Mouse (Mus musculus): ENCODE measurements around the gene Teddm2. TPM values are rescaled to one million over a fixed set of nuclear protein-coding genes. Genes with fewer than 3 reads are reported as not detected.

Gene Teddm2
- 1 to 10 TPM in 1 of 2 experiments, under 1 TPM in 1; 0.70 to 1.4 TPM for total RNA-seq (2021)
- long read RNA-seq, experiment 1, partial matches to known transcripts: 0 of 3 reads
- long read RNA-seq, experiment 1, other reads (novel, unspliced or antisense): 0 of 3 reads
- long read RNA-seq, experiment 2, partial matches to known transcripts: 0 of 3 reads
- long read RNA-seq, experiment 2, other reads (novel, unspliced or antisense): 1 of 3 reads

DNA sequence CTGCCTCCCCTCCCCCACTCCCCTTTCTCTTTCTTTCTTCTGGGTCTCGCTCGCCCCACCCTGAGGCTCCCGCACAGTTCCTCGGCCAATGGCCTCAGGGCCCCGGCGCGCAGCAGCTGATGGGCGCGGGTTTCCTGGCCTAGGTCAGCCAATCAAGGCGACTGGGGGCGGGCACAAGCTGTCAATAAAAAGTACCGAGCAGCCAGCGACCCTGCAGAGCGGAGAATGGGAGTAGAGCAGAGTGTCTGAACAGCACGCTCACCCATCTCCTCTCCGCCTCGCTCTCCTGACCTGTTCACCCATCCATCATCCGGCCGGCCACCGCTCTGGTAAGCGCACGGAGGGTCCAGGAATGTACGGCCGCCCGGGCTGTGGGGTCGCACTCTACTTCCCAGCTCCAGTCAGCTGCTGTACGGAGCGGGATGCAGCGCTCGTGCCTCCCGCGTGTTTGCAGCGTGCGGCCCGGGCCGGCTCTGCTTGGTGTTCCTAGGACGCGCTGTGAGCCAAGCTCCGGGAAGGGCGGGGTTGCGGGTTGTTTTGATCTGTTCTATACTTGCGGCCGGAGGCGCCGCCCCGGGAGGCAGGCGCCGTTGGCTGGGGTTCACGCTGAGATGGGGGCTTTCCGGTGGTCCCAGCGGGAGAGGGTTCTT, at the start of gene Teddm2, which contains the start of gene Glul:
Teddm2 (minus strand) TSS at position 498 of the 650 bp plus-strand sequence.
Glul (plus strand) TSS at position 214 of the 650 bp plus-strand sequence.
- intact Hi-C loops (cut with DNase I; ENCODE audit: low total_unique reads): loop anchor here (5.0 kb wide), 1 partner anchor 132 kb away; no protein-coding TSS in a partner anchor
- DNase-seq: peak; percentile 96

DNA sequence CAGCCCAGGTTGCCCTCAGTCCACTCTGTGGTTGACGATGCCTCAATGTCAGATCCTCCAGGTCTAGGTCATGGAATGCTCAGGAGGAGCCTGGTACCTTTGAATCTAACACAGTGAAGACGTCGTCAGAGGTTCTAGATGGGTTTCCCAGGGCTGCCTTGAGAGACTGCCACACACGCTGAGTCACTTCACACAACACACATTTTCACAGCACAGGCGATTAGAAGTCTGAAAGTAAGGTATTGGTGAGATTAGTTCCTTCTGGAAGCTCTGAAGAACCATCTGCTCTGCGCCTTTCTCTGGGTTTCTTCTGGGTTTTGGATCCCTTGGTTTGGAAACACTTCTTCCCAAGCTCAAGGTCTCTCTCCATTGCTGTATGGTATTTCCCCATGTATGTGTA, 47.8 kb upstream of the Teddm2 start:
- intact Hi-C loops (cut with DNase I; ENCODE audit: low total_unique reads): no loop called here
- DNase-seq: no peak

DNA sequence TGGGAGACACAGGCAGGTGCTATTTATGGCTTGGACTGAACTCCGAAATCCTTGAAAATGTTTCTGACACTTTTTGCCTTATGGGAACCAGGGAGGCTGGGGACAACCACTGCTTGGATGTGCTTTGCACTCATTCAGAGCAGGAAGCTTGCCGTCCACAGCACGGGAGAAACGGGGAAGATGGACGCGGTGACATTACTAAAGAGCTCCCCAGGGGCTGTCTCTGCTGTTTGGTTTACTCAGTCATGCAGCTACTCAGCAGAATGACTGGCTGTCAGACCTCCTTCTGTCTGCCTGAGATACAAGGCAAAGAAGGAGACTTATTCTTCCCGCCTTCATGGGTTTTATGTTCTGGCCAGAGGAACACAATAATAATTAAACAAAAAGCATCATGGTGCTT, 46.9 kb upstream of the Teddm2 start:
- no peak for DNase-seq
- intact Hi-C loops (cut with DNase I; ENCODE audit: low total_unique reads): no loop called here

GRCm38 (mm10) chr1:153945181-153945580, 45.2 kb upstream of the Teddm2 start:
- no peak for DNase-seq
- intact Hi-C loops (cut with DNase I; ENCODE audit: low total_unique reads): no loop called here

GRCm38 (mm10) chr1:153940986-153941385, 41.0 kb upstream of the Teddm2 start:
- DNase-seq: no peak
- intact Hi-C loops (cut with DNase I; ENCODE audit: low total_unique reads): no loop called here

DNA sequence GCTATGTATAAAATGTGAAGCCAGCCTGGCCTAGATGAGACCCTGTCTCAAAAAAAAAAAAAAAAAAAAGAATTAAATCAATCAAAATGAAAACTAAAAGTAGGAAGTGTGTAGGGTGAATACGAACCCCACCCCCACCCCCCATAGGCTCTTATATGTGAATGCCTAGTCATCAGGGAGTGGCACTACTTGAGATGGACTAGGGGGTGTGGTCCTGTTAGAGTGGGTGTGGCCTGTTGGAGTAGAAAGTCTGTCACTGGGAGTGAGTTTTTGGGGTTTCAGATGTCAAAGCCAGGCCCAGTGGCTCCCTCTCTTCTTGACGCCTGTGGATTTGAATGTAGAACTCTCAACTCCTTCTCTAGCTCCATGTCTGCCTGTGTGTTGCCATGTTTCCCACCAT, 37.0 kb upstream of the Teddm2 start:
- no peak for DNase-seq
- intact Hi-C loops (cut with DNase I; ENCODE audit: low total_unique reads): no loop called here

DNA sequence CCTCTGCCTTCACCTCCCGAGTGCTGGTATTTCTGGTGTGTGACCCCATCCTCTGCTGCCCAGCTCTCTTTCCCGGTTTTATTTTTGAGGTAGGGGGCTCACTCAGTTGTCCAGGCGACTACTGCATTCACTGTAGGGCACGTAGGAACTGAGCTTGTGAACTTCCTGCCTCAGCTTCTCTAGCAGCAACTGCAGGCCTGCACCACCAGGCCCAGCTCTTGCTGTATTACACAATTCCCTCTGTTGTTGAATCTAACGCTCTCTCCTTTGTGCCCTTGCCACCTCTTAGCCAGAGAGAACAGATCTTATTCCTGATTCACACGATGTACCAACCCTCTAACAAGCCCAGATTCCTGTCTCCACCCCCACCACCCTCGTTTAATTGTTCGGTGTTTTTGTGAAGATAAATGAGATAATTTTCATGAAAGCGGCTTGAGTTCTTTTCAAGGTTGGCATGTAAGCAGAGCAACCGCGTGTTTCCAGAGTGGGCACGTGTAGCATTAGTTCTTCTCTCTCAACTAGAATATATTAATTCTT, 35.9 kb upstream of the Teddm2 start:
- no peak for DNase-seq
- intact Hi-C loops (cut with DNase I; ENCODE audit: low total_unique reads): no loop called here

DNA sequence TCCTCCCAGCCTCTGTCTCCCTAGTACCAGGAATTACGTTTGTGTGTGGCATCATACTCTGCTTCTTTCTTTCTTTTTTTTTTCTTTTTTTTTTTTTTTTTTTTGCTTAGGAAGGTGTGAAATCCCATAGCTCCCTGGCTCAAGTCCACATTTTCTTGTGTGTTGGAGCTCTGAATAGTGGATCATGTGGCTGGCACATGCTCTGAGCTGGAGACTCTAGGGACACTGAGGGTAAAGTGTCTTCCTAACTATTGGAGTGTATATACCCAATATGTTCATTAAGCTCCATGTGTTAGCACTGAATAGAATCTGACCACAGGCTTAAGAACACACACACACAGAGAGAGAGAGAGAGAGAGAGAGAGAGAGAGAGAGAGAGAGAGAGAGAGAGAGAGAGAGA, 33.7 kb upstream of the Teddm2 start:
- no peak for DNase-seq
- intact Hi-C loops (cut with DNase I; ENCODE audit: low total_unique reads): no loop called here

GRCm38 (mm10) chr1:153930431-153930830, 30.4 kb upstream of the Teddm2 start:
- intact Hi-C loops (cut with DNase I; ENCODE audit: low total_unique reads): no loop called here
- no peak for DNase-seq

DNA sequence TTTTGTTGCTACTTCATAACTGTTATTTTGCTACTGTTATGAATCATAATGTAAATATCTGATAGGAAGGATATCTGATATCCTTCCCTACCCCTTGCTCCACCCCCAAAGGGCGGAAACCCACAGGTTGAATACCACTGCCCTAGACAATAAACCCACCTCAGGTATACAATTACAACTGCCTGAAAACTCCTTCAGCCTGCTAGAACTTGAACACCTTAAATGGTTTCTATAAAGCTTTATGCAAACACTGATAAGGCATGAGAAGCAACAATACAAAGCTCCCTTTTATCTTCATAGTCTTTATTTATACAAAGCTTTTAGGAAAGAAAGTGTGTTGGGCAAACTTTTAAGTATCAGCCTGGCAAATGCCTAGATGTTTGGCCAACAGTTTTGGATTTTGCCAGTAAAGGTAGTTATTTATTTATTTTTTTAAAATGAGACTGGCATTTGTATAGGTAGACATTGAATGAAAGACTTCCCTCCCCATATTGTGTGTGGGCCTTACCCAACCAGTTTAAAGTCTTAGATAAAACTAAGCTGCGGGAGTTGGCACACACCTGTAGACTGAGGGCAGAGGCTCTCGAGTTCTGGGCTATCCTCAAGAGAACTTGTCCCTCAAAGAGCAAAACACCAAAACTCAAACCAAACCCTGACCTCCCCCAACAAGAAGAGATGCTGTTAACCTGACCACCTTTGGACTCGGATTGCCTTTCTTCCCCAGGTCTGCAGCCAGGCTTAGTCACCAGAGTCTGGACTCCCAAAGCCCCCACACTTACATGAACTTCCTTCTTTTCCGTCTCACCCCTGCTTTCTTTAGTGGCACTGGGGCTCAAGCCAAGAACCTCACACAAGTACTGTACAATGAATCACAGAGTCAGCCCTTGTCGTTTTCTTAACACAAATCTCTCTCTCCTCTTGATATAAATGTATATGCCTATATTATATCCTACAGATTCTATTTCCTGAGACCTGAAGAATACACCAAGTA, 24.7 kb upstream of the Teddm2 start:
- intact Hi-C loops (cut with DNase I; ENCODE audit: low total_unique reads): no loop called here
- DNase-seq: no peak

DNA sequence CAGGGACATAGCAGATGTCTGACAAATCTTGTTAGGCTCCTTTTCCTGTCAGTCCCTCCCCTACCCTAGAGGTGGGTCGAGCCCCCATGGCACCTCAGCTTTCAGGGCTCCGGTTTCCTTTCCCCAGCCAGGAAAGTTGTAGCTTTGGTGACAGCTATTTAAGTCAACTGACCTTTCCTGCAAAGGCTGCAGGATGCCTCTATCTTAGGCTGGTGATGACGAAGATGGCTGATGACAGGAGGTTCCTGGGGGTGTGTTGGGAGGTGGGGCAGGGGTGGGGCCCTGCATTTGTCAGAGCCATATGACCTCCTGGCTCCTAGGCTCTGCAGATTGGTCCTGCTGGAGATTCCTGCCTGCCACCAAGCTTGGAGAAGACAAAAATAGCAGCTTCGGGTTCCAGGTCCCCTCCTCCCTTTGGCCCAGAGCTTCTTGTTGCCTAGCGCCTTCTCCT, 22.6 kb upstream of the Teddm2 start:
- intact Hi-C loops (cut with DNase I; ENCODE audit: low total_unique reads): no loop called here
- peak; percentile 61 for DNase-seq

GRCm38 (mm10) chr1:153921642-153922041, 21.6 kb upstream of the Teddm2 start:
- no peak for DNase-seq
- intact Hi-C loops (cut with DNase I; ENCODE audit: low total_unique reads): no loop called here

- DNase-seq: no peak
- intact Hi-C loops (cut with DNase I; ENCODE audit: low total_unique reads): no loop called here
Observed at GRCm38 (mm10) chr1:153918521-153919206, 18.6 kb upstream of the Teddm2 start.

DNA sequence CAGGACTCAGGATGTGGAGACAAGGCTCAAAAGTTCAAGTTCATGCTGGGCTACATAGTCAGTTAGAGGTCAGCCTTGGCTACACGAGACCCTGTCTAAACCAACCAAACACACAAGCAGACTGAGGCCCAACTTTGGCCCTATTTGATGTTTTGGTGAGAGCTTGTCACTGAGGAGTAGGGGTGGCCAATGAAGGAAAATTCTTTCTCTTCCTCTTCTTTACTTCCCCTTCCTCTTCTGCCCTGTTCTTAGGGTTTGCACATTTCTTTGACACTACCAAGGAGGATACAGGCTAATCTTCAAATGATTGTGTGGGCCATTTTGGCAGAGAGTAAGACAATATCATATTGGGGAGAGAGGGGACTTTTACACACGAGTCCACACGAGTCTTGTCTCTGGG, 13.8 kb upstream of the Teddm2 start:
- no peak for DNase-seq
- intact Hi-C loops (cut with DNase I; ENCODE audit: low total_unique reads): no loop called here

- intact Hi-C loops (cut with DNase I; ENCODE audit: low total_unique reads): no loop called here
- no peak for DNase-seq
Observed at GRCm38 (mm10) chr1:153911276-153911795, 11.3 kb upstream of the Teddm2 start.

DNA sequence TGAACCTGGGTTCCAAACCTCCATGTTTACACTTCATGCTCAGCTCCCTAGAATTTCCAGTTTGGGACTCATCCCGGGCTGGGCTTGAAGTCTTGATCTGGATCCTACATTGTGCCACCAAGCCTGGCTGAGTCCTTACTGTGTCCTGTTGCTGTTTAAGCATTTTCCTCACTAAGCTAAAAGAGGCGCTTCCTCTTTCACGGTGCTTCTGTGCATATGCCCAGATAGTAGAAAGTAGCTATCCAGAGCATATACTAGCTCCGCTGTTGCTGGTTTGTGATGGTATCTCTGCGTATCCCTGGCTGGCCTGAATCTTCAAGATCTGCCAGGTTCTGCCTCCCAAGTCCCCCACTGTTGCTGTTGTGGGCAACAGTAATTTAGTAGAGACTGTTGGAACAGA, 10.4 kb upstream of the Teddm2 start:
- no peak for DNase-seq
- intact Hi-C loops (cut with DNase I; ENCODE audit: low total_unique reads): no loop called here

DNA sequence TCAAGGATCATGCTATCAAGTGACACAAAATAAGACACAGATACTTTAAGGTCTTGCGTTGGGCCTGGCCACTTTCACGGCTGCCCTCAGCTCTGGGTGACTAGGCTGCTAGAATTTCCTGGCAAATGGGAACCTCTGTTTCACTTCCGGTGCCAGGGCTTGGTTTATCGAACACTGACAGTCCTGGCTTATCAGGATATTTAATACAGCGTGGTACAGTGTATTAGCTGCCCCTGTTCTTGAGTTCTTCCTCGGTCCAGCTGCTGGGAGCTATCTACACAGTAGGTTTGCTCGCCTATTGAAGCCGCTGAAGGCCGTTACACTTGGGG, 9.9 kb upstream of the Teddm2 start:
- intact Hi-C loops (cut with DNase I; ENCODE audit: low total_unique reads): no loop called here
- no peak for DNase-seq

- no peak for DNase-seq
- intact Hi-C loops (cut with DNase I; ENCODE audit: low total_unique reads): no loop called here
Observed at GRCm38 (mm10) chr1:153909213-153909962, 9.4 kb upstream of the Teddm2 start.

- DNase-seq: no peak
- intact Hi-C loops (cut with DNase I; ENCODE audit: low total_unique reads): no loop called here
Observed at GRCm38 (mm10) chr1:153908741-153909140, 8.7 kb upstream of the Teddm2 start.

All from gastrocnemius, postnatal 14 days (tissue).